Mouse (Mus musculus) bone marrow macrophage, adult 2 months (primary cell): Measurements from ENCODE around the gene Gpc5.

Experiments used
- CTCF ChIP-seq: IDR thresholded peaks from 2 replicates; pipeline ENCODE4 v1.5.1; 2012; ENCODE audit warnings: low read depth, mild to moderate bottlenecking, low read length, moderate library complexity
- POLR2A ChIP-seq: IDR thresholded peaks from 2 replicates; pipeline ENCODE4 v1.6.1; 2012; ENCODE audit warnings: mild to moderate bottlenecking, low read depth, low read length, borderline replicate concordance

- TF ChIP-seq CTCF (no peak), POLR2A (no peak)
Measured at GRCm38 (mm10) chr14:115614154-115614553, 522.1 kb downstream of the Gpc5 start.
